Mouse (Mus musculus) spleen, adult 2 months (tissue): ENCODE data around the gene Pdgfa. TPM values are rescaled to one million over a fixed set of nuclear protein-coding genes. Genes with fewer than 3 reads are reported as not detected.
A peak's percentile ranks its signal among the peaks of the same experiment; 100 is the strongest.

ENCODE experiments used
- DNase-seq, 2 experiments: peaks; one replicate each; pipeline versions ENCODE4 v3.0.0 to v3.0.0-alpha.2; 2012 to 2021; ENCODE audit warnings: low spot score in 2 of 2, low read depth in 1 of 2
- H3K27ac ChIP-seq: fragments of 200-500 bp; 2 replicates; pipeline ENCODE4 v1.5.1; 2012; ENCODE audit warnings: low read length, inconsistent platforms; ENCODE audit not compliant: insufficient read depth
- H3K27me3 ChIP-seq: fragments of 200-500 bp; 2 replicates; pipeline ENCODE4 v1.6.1; 2012; ENCODE audit warnings: mild to moderate bottlenecking, moderate library complexity, low read length, inconsistent platforms; ENCODE audit not compliant: control insufficient read depth, insufficient read depth
- H3K36me3 ChIP-seq: fragments of 200-500 bp; 2 replicates; pipeline ENCODE4 v1.6.1; 2012; ENCODE audit warnings: mild to moderate bottlenecking, low read length, inconsistent platforms; ENCODE audit not compliant: control insufficient read depth, insufficient read depth
- H3K4me1 ChIP-seq: fragments of 200-500 bp; 2 replicates; pipeline ENCODE4 v1.6.1; 2011; ENCODE audit warnings: inconsistent platforms; ENCODE audit not compliant: control insufficient read depth, insufficient read depth, insufficient read length
- H3K4me3 ChIP-seq: fragments of 200-500 bp; 2 replicates; pipeline ENCODE4 v1.5.1; 2011; ENCODE audit warnings: mild to moderate bottlenecking, inconsistent platforms; ENCODE audit not compliant: insufficient read depth, insufficient read length; ENCODE audit errors: extremely low read depth
- CTCF ChIP-seq: fragments of 200-500 bp; IDR thresholded peaks from 2 replicates; pipeline ENCODE4 v1.5.1; 2011; ENCODE audit warnings: mild to moderate bottlenecking, inconsistent platforms; ENCODE audit not compliant: insufficient read depth, insufficient read length, insufficient replicate concordance; ENCODE audit errors: extremely low read depth
- POLR2A ChIP-seq: fragments of 200-500 bp; IDR thresholded peaks from 2 replicates; pipeline ENCODE4 v1.6.1; 2011; ENCODE audit warnings: low read depth, low read length, inconsistent platforms
- WGBS: fragments of 180-500 bp; shearing (Covaris S2); methylation state at CpG from one replicate; pipeline ENCODE4 v1.1.7; 2018; 5-methylcytosine and 5-hydroxymethylcytosine counted together
- polyA plus RNA-seq: library from polyadenylated mRNA; depleted of rRNA; stranded (reverse); fragments of >200 nt; gene quantifications from 2 replicates; pipeline ENCODE4 v1.2.3, GENCODE M21; 2012

Pdgfa gene
- polyA plus RNA-seq, 1 experiment = 7.1 TPM

GRCm38 (mm10) chr5:139027603-139028002 lies 30.4 kb upstream of the Pdgfa start:
- H3K4me1 ChIP-seq = no peaks in the 10 kb centered on the region
- H3K36me3 ChIP-seq = no peaks in the 10 kb centered on the region
- H3K4me3 ChIP-seq = no peak overlapping the region
- no peaks in the 10 kb centered on the region for H3K27me3 ChIP-seq
- WGBS = 95% methylated on average over 15 of the region's 15 CpGs
- TF ChIP-seq CTCF (no peak), POLR2A (no peak)
- DNase-seq = no peak
- no peak overlapping the region for H3K27ac ChIP-seq

DNA sequence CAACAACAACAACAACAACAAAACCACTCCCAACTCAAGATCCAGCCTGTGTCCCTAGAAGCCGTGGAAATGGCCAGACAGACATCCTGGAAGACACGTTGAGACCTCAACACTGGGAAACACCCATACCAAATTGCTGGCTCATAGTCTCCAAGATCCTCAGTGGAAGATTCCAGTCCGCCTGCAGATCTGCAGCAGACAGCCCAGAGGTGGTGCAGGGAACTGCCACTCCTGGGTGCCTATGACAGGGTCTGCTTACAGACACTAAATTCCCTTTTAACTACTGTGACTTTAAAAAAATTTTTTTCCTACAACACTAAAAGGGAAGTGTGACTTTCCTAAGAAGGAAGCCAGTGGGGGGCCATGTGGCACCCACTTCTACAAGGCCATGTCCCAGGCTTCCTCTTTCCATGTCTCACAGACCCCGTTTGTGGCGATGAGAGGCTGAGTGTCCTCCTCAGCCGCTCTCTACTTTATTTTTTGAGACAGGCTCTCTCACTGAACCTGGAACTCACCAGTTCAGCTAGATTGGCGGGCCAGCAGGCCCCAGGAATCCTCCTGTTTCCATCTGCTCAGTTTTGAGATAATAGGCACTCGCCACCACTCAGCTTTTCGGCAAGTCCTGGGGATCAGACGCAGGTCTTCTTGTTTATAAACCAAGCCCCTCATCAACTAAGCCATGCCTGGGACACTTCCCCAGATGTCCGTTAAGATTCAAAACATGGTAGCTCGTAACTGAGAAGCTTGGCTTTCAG lies 27.4 kb upstream of the Pdgfa start:
- no peak for DNase-seq
- no peaks in the 10 kb centered on the region for H3K36me3 ChIP-seq
- 52% methylated on average over 12 of the region's 12 CpGs for WGBS
- no peaks in the 10 kb centered on the region for H3K27me3 ChIP-seq
- H3K27ac ChIP-seq = peak overlapping the region; percentile 19; the same call in 1 of the 2 replicates
- no peak overlapping the region for H3K4me3 ChIP-seq
- H3K4me1 ChIP-seq = no peaks in the 10 kb centered on the region
- no peak for TF ChIP-seq CTCF
- no peak for TF ChIP-seq POLR2A

DNA sequence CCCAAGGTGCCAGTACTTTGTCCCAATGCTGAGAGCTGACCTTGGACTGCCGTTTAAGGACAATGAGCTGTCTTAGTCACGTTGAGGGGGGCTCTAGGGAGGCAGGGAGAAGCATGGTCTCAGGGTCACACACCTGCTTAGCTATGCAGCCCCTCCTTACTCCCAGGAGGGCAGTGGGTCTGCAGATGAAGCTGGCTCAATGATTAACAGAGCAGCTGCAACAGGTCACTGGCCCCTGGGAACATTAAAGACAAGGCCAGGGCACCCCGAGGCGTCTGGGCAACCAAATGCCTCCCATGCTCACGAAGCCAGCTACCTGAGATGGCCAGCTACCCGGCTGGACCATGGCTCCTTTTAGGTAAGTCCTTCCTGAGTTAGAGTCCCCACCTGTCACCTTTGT lies 23.4 kb upstream of the Pdgfa start:
- Histone ChIP-seq H3K4me3 (no peak overlapping the region), H3K36me3 (no peaks in the 10 kb centered on the region), H3K27ac (no peak overlapping the region), H3K27me3 (no peaks in the 10 kb centered on the region), H3K4me1 (no peaks in the 10 kb centered on the region)
- DNase-seq = no peak
- 86% methylated on average over 6 of the region's 6 CpGs for WGBS
- TF ChIP-seq CTCF (no peak), POLR2A (no peak)

GRCm38 (mm10) chr5:139017371-139018124 lies 20.4 kb upstream of the Pdgfa start:
- DNase-seq = peak in 1 of 2 experiments; percentile 42
- Histone ChIP-seq H3K36me3 (no peaks in the 10 kb centered on the region), H3K27ac (peak overlapping the region; percentile 39; the same call in 1 of the 2 replicates), H3K27me3 (no peaks in the 10 kb centered on the region), H3K4me1 (no peaks in the 10 kb centered on the region), H3K4me3 (no peak overlapping the region)
- 68% methylated on average over 15 of the region's 15 CpGs for WGBS
- TF ChIP-seq POLR2A (no peak), CTCF (no peak)

DNA sequence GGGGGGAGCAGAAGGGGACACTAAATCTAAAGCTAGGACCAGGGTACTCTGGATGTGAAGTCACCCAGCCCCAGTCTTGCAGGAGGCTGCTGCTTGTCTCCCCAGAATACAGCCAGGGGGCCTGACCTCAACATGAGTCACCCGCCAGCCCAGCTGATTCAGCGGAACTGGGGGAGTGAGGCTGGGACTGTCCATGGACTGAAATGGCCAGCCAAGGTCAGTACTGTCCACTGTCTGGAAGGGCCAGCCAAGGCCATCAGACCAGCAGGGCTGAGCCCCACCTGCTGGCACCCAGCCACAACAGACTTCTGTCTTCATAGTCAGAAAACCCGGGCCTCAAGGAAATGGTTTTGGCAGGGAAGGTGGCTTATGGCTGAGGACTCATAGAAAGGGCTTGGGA lies 17.9 kb upstream of the Pdgfa start:
- Histone ChIP-seq H3K27ac (peak overlapping the region; percentile 34; the same call in 1 of the 2 replicates), H3K4me3 (no peak overlapping the region), H3K4me1 (no peaks in the 10 kb centered on the region), H3K36me3 (no peaks in the 10 kb centered on the region), H3K27me3 (no peaks in the 10 kb centered on the region)
- TF ChIP-seq CTCF = no peak
- peak in 1 of 2 experiments; percentile 28 for DNase-seq
- 50% methylated on average over 3 of the region's 3 CpGs for WGBS

DNA sequence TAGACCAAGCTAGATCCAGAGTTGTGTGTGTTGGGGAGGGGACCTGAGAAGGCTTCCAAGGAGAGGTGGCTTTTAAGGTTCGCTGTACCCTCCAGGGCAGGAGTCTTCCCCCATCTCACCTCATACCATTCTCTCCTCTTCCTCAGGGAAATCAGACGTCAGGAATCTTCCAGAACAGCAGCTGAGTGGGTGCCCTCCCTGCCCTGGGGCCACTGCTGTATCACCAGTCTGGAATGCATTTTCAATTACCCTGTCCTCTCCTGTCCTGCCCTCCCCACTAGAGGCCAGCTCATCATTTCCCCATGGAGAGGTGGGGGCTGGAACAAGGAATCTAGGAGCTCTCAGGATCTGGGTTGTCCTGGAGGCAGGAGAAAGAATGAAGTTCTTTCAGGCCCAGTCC lies 13.5 kb upstream of the Pdgfa start:
- TF ChIP-seq POLR2A (no peak), CTCF (no peak)
- Histone ChIP-seq H3K27me3 (no peaks in the 10 kb centered on the region), H3K36me3 (no peaks in the 10 kb centered on the region), H3K27ac (no peak overlapping the region), H3K4me1 (no peaks in the 10 kb centered on the region), H3K4me3 (no peak overlapping the region)
- no peak for DNase-seq
- 79% methylated on average over 2 of the region's 2 CpGs for WGBS
